Mouse (Mus musculus) limb, embryonic 14.5 days (tissue): ENCODE measurements around the gene Hnrnpk. TPM values are rescaled to one million over a fixed set of nuclear protein-coding genes. Genes with fewer than 3 reads are reported as not detected.

Experiments used
- ATAC-seq: fragments of 200-750 bp; cut with Nextera tagmentation; 2 replicates; pipeline ENCODE4 v1.8.0; 2017; ENCODE audit warnings: low read depth, moderate number of reproducible peaks, moderate TSS enrichment; ENCODE audit not compliant: low FRiP score
- DNase-seq: peaks from one replicate; pipeline ENCODE4 v3.0.0-alpha.2; 2015; ENCODE audit warnings: low spot score
- H3K27ac ChIP-seq: fragments of 300-500 bp; sonication (generic); replicated peaks from 2 replicates; pipeline ENCODE4 v1.5.1; 2014; ENCODE audit warnings: low read depth, mild to moderate bottlenecking, low read length, moderate library complexity, mixed read lengths
- H3K27me3 ChIP-seq: fragments of 300-500 bp; sonication (generic); 2 replicates; pipeline ENCODE4 v1.6.1; 2014; ENCODE audit warnings: low read length, mixed read lengths; ENCODE audit not compliant: control insufficient read depth, insufficient read depth
- H3K36me3 ChIP-seq: fragments of 300-500 bp; sonication (generic); 2 replicates; pipeline ENCODE4 v1.6.1; 2014; ENCODE audit warnings: mild to moderate bottlenecking, low read length, moderate library complexity, mixed read lengths; ENCODE audit not compliant: control insufficient read depth, insufficient read depth
- H3K4me1 ChIP-seq: fragments of 300-500 bp; sonication (generic); 2 replicates; pipeline ENCODE4 v1.6.1; 2014; ENCODE audit warnings: antibody characterized with exemption, low read length, mixed read lengths; ENCODE audit not compliant: control insufficient read depth, insufficient read depth
- H3K4me2 ChIP-seq: fragments of 300-500 bp; sonication (generic); replicated peaks from 2 replicates; pipeline ENCODE4 v1.6.1; 2014; ENCODE audit warnings: low read depth, mild to moderate bottlenecking, low read length, moderate library complexity; ENCODE audit not compliant: severe bottlenecking
- H3K4me3 ChIP-seq: fragments of 300-500 bp; sonication (generic); replicated peaks from 2 replicates; pipeline ENCODE4 v1.5.1; 2014; ENCODE audit warnings: low read length
- H3K9ac ChIP-seq: fragments of 300-500 bp; sonication (generic); 2 replicates; pipeline ENCODE4 v1.6.1; 2014; ENCODE audit warnings: mild to moderate bottlenecking, low read depth, low read length, moderate library complexity; ENCODE audit not compliant: severe bottlenecking
- H3K9me3 ChIP-seq: fragments of 300-500 bp; sonication (generic); 2 replicates; pipeline ENCODE4 v1.6.1; 2016; ENCODE audit warnings: low read length; ENCODE audit not compliant: control insufficient read depth
- POLR2A ChIP-seq: fragments of 200-500 bp; IDR thresholded peaks from 2 replicates; pipeline ENCODE4 v1.8.0; 2012; ENCODE audit warnings: inconsistent platforms, mild to moderate bottlenecking, moderate library complexity, borderline replicate concordance; ENCODE audit not compliant: insufficient read depth, insufficient read length; ENCODE audit errors: extremely low read depth
- WGBS: fragments of 180-500 bp; shearing (Covaris S2); extraction: QIAGEN DNeasy Blood & Tissue Kit; methylation state at CpG from one replicate; pipeline ENCODE4 v1.1.7; 2014; 5-methylcytosine and 5-hydroxymethylcytosine counted together
- polyA plus RNA-seq, 2 experiments: library from polyadenylated mRNA; depleted of rRNA in 1 of 2; stranded (reverse) in 1 of 2; unstranded in 1 of 2; fragments of >200 nt; fragmentation: Nextera tagmentation in 1 of 2; extraction: Ambion mirVana in 1 of 2; gene quantifications; 2 replicates each; pipeline versions ENCODE4 v1.2.1 to v1.2.3; 2012 to 2014

Hnrnpk gene
- polyA plus RNA-seq, 2 experiments, result 883 to 1,312 TPM

GRCm38 (mm10) chr13:58418656-58419055 lies 15.5 kb upstream of the Hnrnpk start:
- WGBS, result 87% methylated on average over 4 of the region's 4 CpGs
- Histone ChIP-seq H3K4me2 (no peak overlapping the region), H3K36me3 (no peaks in the 10 kb centered on the region), H3K4me1 (no peaks in the 10 kb centered on the region), H3K9ac (no peak overlapping the region), H3K27me3 (no peaks in the 10 kb centered on the region), H3K27ac (no peak overlapping the region), H3K9me3 (no peaks in the 10 kb centered on the region), H3K4me3 (no peak overlapping the region)
- no peak for TF ChIP-seq POLR2A
- DNase-seq (no peak), ATAC-seq (no peak)

- 56% methylated on average over 5 of the region's 5 CpGs for WGBS
- Histone ChIP-seq H3K36me3 (peaks cover 4% of the 10 kb centered on the region), H3K4me2 (no peak overlapping the region), H3K27ac (no peak overlapping the region), H3K4me3 (no peak overlapping the region), H3K9me3 (no peaks in the 10 kb centered on the region), H3K9ac (no peak overlapping the region), H3K27me3 (no peaks in the 10 kb centered on the region), H3K4me1 (no peaks in the 10 kb centered on the region)
- no peak for TF ChIP-seq POLR2A
- ATAC-seq (0 out of 2 replicates have a peak, but pooled peaks have one; percentile 15), DNase-seq (no peak)
Observed at GRCm38 (mm10) chr13:58415838-58416237, 12.7 kb upstream of the Hnrnpk start.

- no peaks in the 10 kb centered on the region for H3K4me1 ChIP-seq
- no peak overlapping the region for H3K4me2 ChIP-seq
- no peaks in the 10 kb centered on the region for H3K27me3 ChIP-seq
- ATAC-seq (no peak), DNase-seq (no peak)
- no peak for TF ChIP-seq POLR2A
- no peak overlapping the region for H3K4me3 ChIP-seq
- H3K27ac ChIP-seq, result no peak overlapping the region
- WGBS, result 55% methylated on average over 6 of the region's 6 CpGs
- no peaks in the 10 kb centered on the region for H3K9me3 ChIP-seq
- peaks cover 7% of the 10 kb centered on the region for H3K36me3 ChIP-seq
- H3K9ac ChIP-seq, result no peak overlapping the region
Observed at GRCm38 (mm10) chr13:58415374-58415773, 12.2 kb upstream of the Hnrnpk start.

GRCm38 (mm10) chr13:58411073-58411472 lies 7.9 kb upstream of the Hnrnpk start:
- Histone ChIP-seq H3K27ac (no peak overlapping the region), H3K4me2 (no peak overlapping the region), H3K4me1 (no peaks in the 10 kb centered on the region), H3K27me3 (no peaks in the 10 kb centered on the region), H3K9me3 (no peaks in the 10 kb centered on the region), H3K9ac (no peak overlapping the region), H3K4me3 (no peak overlapping the region), H3K36me3 (peaks cover 22% of the 10 kb centered on the region)
- no peak for TF ChIP-seq POLR2A
- ATAC-seq (no peak), DNase-seq (no peak)
- WGBS, result 94% methylated on average over 4 of the region's 4 CpGs

GRCm38 (mm10) chr13:58402744-58403110 lies 416 bp downstream of the Hnrnpk start:
- Histone ChIP-seq H3K27ac (peak overlapping the region; percentile 99), H3K36me3 (peaks cover 26% of the 10 kb centered on the region), H3K9me3 (no peaks in the 10 kb centered on the region), H3K4me1 (no peaks in the 10 kb centered on the region), H3K9ac (peak overlapping the region; percentile 100), H3K27me3 (no peaks in the 10 kb centered on the region), H3K4me2 (peak overlapping the region; percentile 49), H3K4me3 (peak overlapping the region; percentile 100)
- DNase-seq (no peak), ATAC-seq (peak; percentile 47)
- no peak for TF ChIP-seq POLR2A
- 1% methylated on average over 13 of the region's 48 CpGs for WGBS
